Mouse (Mus musculus) liver, adult 2 months (tissue): ENCODE data around the gene Ugt2a1.
"Not testable (repeated sequence)": the region's sequence is repeated elsewhere in the genome, so short reads cannot be mapped to it uniquely, and the experiment has no call there.

ENCODE experiments used
- CTCF ChIP-seq: fragments of 200-500 bp; IDR thresholded peaks from 2 replicates; pipeline ENCODE4 v1.5.1; 2011; ENCODE audit warnings: low read depth, low read length, control low read depth
- POLR2A ChIP-seq: fragments of 200-500 bp; IDR thresholded peaks from 2 replicates; pipeline ENCODE4 v1.6.1; 2011; ENCODE audit warnings: low read length, control low read depth; ENCODE audit not compliant: insufficient read depth; ENCODE audit errors: extremely low read depth

GRCm38 (mm10) chr5:87523561-87523960 lies 32.9 kb upstream of the Ugt2a1 start:
- not testable (repeated sequence) for TF ChIP-seq CTCF, POLR2A
